Mouse (Mus musculus) lung, postnatal 14 days (tissue): ENCODE data around the gene Tmem30a.

Source experiments
- DNase-seq: peaks from one replicate; pipeline ENCODE4 v3.0.0; 2021

Tmem30a gene

GRCm38 (mm10) chr9:79792841-79793835 lies at the start of gene Tmem30a:
Gene Tmem30a, minus strand, starts transcription at chr9:79793507.
- DNase-seq: peak; percentile 93

GRCm38 (mm10) chr9:79842615-79843014 lies 49.3 kb upstream of the Tmem30a start:
- DNase-seq: no peak

GRCm38 (mm10) chr9:79842028-79842427 lies 48.7 kb upstream of the Tmem30a start:
- no peak for DNase-seq

- DNase-seq: no peak
These were observed 38.0 kb upstream of the Tmem30a start for GRCm38 (mm10) chr9:79831294-79831693.

GRCm38 (mm10) chr9:79830874-79831273 lies 37.6 kb upstream of the Tmem30a start:
- no peak for DNase-seq

- DNase-seq: peak; percentile 40
These were observed 36.8 kb upstream of the Tmem30a start for GRCm38 (mm10) chr9:79829842-79830800.

- no peak for DNase-seq
These were observed 33.8 kb upstream of the Tmem30a start for GRCm38 (mm10) chr9:79827072-79827471.

GRCm38 (mm10) chr9:79825526-79825925 lies 32.2 kb upstream of the Tmem30a start:
- DNase-seq: no peak

GRCm38 (mm10) chr9:79823856-79824255 lies 30.5 kb upstream of the Tmem30a start:
- no peak for DNase-seq

GRCm38 (mm10) chr9:79823438-79823837 lies 30.1 kb upstream of the Tmem30a start:
- no peak for DNase-seq

- DNase-seq: no peak
These were observed 23.2 kb upstream of the Tmem30a start for GRCm38 (mm10) chr9:79816464-79816863.

- DNase-seq: no peak
These were observed 22.7 kb upstream of the Tmem30a start for GRCm38 (mm10) chr9:79816013-79816412.

GRCm38 (mm10) chr9:79814592-79814991 lies 21.3 kb upstream of the Tmem30a start:
- DNase-seq: no peak

GRCm38 (mm10) chr9:79810969-79811902 lies 17.9 kb upstream of the Tmem30a start:
- DNase-seq: no peak

- no peak for DNase-seq
These were observed 17.2 kb upstream of the Tmem30a start for GRCm38 (mm10) chr9:79810534-79810933.

GRCm38 (mm10) chr9:79809411-79809810 lies 16.1 kb upstream of the Tmem30a start:
- DNase-seq: no peak

GRCm38 (mm10) chr9:79807178-79807577 lies 13.9 kb upstream of the Tmem30a start:
- DNase-seq: no peak

GRCm38 (mm10) chr9:79806317-79807075 lies 13.2 kb upstream of the Tmem30a start:
- no peak for DNase-seq

- DNase-seq: no peak
These were observed 12.1 kb upstream of the Tmem30a start for GRCm38 (mm10) chr9:79805426-79805825.

GRCm38 (mm10) chr9:79796461-79797135 lies 3.3 kb upstream of the Tmem30a start:
- no peak for DNase-seq

- no peak for DNase-seq
These were observed 1.8 kb upstream of the Tmem30a start for GRCm38 (mm10) chr9:79795076-79795475.
